Mouse (Mus musculus): ENCODE data around the gene Fbxw21. TPM values are rescaled to one million over a fixed set of nuclear protein-coding genes. Genes with fewer than 3 reads are reported as not detected.
"Not testable (repeated sequence)": the region's sequence is repeated elsewhere in the genome, so short reads cannot be mapped to it uniquely, and the experiment has no call there.

Fbxw21 gene
- total RNA-seq (2017), result 0.93 TPM in 1 of 2 replicates, not detected in the other

GRCm38 (mm10) chr9:109161941-109162340 lies at the start of gene Fbxw21:
Gene Fbxw21 (minus strand): TSS chr9:109162041.
- ATAC-seq (ENCODE audit: extremely low read depth, insufficient number of reproducible peaks, low FRiP score, poor library complexity, severe bottlenecking), result no peak

GRCm38 (mm10) chr9:109201347-109201746 lies 39.5 kb upstream of the Fbxw21 start:
- ATAC-seq (ENCODE audit: extremely low read depth, insufficient number of reproducible peaks, low FRiP score, poor library complexity, severe bottlenecking), result not testable (repeated sequence)

- ATAC-seq (ENCODE audit: extremely low read depth, insufficient number of reproducible peaks, low FRiP score, poor library complexity, severe bottlenecking), result peak; percentile 36; the same call in 1 of the 2 replicates
Observed at GRCm38 (mm10) chr9:109200349-109200748, 38.5 kb upstream of the Fbxw21 start.

GRCm38 (mm10) chr9:109199353-109199752 lies 37.5 kb upstream of the Fbxw21 start:
- ATAC-seq (ENCODE audit: extremely low read depth, insufficient number of reproducible peaks, low FRiP score, poor library complexity, severe bottlenecking), result peak; percentile 77

GRCm38 (mm10) chr9:109195875-109196274 lies 34.0 kb upstream of the Fbxw21 start, which contains the start of gene Fbxw13:
Gene Fbxw13 (minus strand): TSS chr9:109195975.
- not testable (repeated sequence) for ATAC-seq (ENCODE audit: extremely low read depth, insufficient number of reproducible peaks, low FRiP score, poor library complexity, severe bottlenecking)

- no peak for ATAC-seq (ENCODE audit: extremely low read depth, insufficient number of reproducible peaks, low FRiP score, poor library complexity, severe bottlenecking)
Observed at GRCm38 (mm10) chr9:109177208-109177607, 15.4 kb upstream of the Fbxw21 start.

- no peak for ATAC-seq (ENCODE audit: extremely low read depth, insufficient number of reproducible peaks, low FRiP score, poor library complexity, severe bottlenecking)
Observed at GRCm38 (mm10) chr9:109176301-109176700, 14.5 kb upstream of the Fbxw21 start.

- ATAC-seq (ENCODE audit: extremely low read depth, insufficient number of reproducible peaks, low FRiP score, poor library complexity, severe bottlenecking), result no peak
Observed at GRCm38 (mm10) chr9:109167316-109167715, 5.5 kb upstream of the Fbxw21 start.

- ATAC-seq (ENCODE audit: extremely low read depth, insufficient number of reproducible peaks, low FRiP score, poor library complexity, severe bottlenecking), result not testable (repeated sequence)
Observed at GRCm38 (mm10) chr9:109140414-109140813, 21.4 kb downstream of the Fbxw21 start.

GRCm38 (mm10) chr9:109130076-109130475 lies 31.8 kb downstream of the Fbxw21 start:
- ATAC-seq (ENCODE audit: extremely low read depth, insufficient number of reproducible peaks, low FRiP score, poor library complexity, severe bottlenecking), result no peak

GRCm38 (mm10) chr9:109128211-109128610 lies 33.6 kb downstream of the Fbxw21 start:
- ATAC-seq (ENCODE audit: extremely low read depth, insufficient number of reproducible peaks, low FRiP score, poor library complexity, severe bottlenecking), result no peak

GRCm38 (mm10) chr9:109127076-109127475 lies 34.8 kb downstream of the Fbxw21 start:
- ATAC-seq (ENCODE audit: extremely low read depth, insufficient number of reproducible peaks, low FRiP score, poor library complexity, severe bottlenecking), result no peak

GRCm38 (mm10) chr9:109125481-109125880 lies 36.4 kb downstream of the Fbxw21 start:
- no peak for ATAC-seq (ENCODE audit: extremely low read depth, insufficient number of reproducible peaks, low FRiP score, poor library complexity, severe bottlenecking)

GRCm38 (mm10) chr9:109125043-109125442 lies 36.8 kb downstream of the Fbxw21 start:
- no peak for ATAC-seq (ENCODE audit: extremely low read depth, insufficient number of reproducible peaks, low FRiP score, poor library complexity, severe bottlenecking)

- no peak for ATAC-seq (ENCODE audit: extremely low read depth, insufficient number of reproducible peaks, low FRiP score, poor library complexity, severe bottlenecking)
Observed at GRCm38 (mm10) chr9:109124164-109124563, 37.7 kb downstream of the Fbxw21 start.

- ATAC-seq (ENCODE audit: extremely low read depth, insufficient number of reproducible peaks, low FRiP score, poor library complexity, severe bottlenecking), result no peak
Observed at GRCm38 (mm10) chr9:109123266-109123665, 38.6 kb downstream of the Fbxw21 start.

GRCm38 (mm10) chr9:109122553-109123085 lies 39.2 kb downstream of the Fbxw21 start:
- peak; percentile 48; the same call in 1 of the 2 replicates for ATAC-seq (ENCODE audit: extremely low read depth, insufficient number of reproducible peaks, low FRiP score, poor library complexity, severe bottlenecking)

- ATAC-seq (ENCODE audit: extremely low read depth, insufficient number of reproducible peaks, low FRiP score, poor library complexity, severe bottlenecking), result no peak
Observed at GRCm38 (mm10) chr9:109120956-109121355, 40.9 kb downstream of the Fbxw21 start.

GRCm38 (mm10) chr9:109119571-109119970 lies 42.3 kb downstream of the Fbxw21 start:
- ATAC-seq (ENCODE audit: extremely low read depth, insufficient number of reproducible peaks, low FRiP score, poor library complexity, severe bottlenecking), result no peak

- ATAC-seq (ENCODE audit: extremely low read depth, insufficient number of reproducible peaks, low FRiP score, poor library complexity, severe bottlenecking), result no peak
Observed at GRCm38 (mm10) chr9:109118106-109118505, 43.7 kb downstream of the Fbxw21 start.

GRCm38 (mm10) chr9:109116205-109116604 lies 45.6 kb downstream of the Fbxw21 start:
- ATAC-seq (ENCODE audit: extremely low read depth, insufficient number of reproducible peaks, low FRiP score, poor library complexity, severe bottlenecking), result no peak
